8 mouse cellular contexts compared by ENCODE assay signal in the genomic region with DNA sequence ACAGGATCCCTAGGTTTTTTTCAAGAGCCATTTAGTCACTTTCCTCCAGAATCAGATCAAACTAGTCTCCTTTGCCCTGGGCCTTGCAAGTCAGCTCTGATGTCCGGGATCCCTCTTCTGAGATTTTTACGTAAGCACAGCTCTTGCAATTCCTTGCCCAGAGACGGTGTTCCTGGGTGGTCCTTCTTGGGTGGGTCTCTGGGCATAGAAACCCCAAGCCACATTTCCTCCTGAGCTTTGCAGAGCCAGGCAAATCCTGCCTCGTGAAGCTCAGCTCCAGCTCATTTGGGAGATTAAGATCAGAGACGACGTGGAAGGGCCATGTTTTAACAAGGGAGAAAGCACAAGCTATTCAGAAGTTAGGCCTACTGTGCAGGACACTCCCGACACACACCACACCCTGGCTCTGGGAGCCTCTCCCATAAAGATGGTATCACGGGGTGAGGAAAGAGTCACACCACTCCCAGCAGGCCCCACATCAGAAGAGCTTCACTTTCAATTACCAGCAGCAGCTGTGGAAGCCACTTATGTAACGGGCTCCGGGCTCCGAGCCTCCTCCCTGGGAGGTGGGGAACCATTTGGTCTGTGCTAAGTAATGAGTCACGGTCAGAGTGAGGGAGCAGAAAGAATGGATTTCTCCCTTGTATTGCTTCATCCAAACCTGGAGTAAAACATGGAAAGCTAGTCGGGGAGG.
DNase-seq lines count a peak whose midpoint lies in the region; ATAC-seq and TF ChIP-seq lines count a peak whose summit lies in the region.

No protein-coding gene starts in this region.

- no peak overlapping the region for H3K4me2 ChIP-seq in hindbrain, embryonic 13.5 days
- H3K4me2 ChIP-seq in midbrain, embryonic 11.5 days, result no peak overlapping the region
- no peak overlapping the region for H3K4me2 ChIP-seq in stomach, postnatal 0 days (replicated peaks; ENCODE audit: low read depth)

- DNase-seq in Muller cell, postnatal 12 days (ENCODE audit: inconsistent ontology term), result peak; percentile 98
- peak; percentile 52 for DNase-seq in cerebellum, adult 8-10 months
- DNase-seq in gastrocnemius, adult 2 months, result peak; percentile 89
- DNase-seq in left cerebral cortex, adult 2 months (ENCODE audit: extremely low spot score in 1 of 2, low spot score in 2 of 2), result peak; percentile 75
- peak; percentile 87 for DNase-seq in midbrain, embryonic 11.5 days (ENCODE audit: low spot score, missing footprints)
- DNase-seq in stomach, postnatal 0 days (ENCODE audit: low spot score), result peak; percentile 23

- no peak for TF ChIP-seq CTCF in gastrocnemius, adult 2 months (IDR thresholded peaks at IDR 0.05)
- no peak for TF ChIP-seq CTCF in left cerebral cortex, adult 2 months (IDR thresholded peaks at IDR 0.05)
- TF ChIP-seq CTCF in stomach, postnatal 0 days (IDR thresholded peaks at IDR 0.05; ENCODE audit: low read depth), result no peak

- H3K27me3 ChIP-seq in hindbrain, embryonic 13.5 days, result no peaks in the 10 kb centered on the region
- H3K27me3 ChIP-seq in midbrain, embryonic 11.5 days (ENCODE audit: control insufficient read depth, insufficient read depth, low read length), result no peaks in the 10 kb centered on the region
- no peaks in the 10 kb centered on the region for H3K27me3 ChIP-seq in stomach, postnatal 0 days (ENCODE audit: control insufficient read depth, insufficient read depth, low read length)

- ATAC-seq in hindbrain, embryonic 13.5 days (ENCODE audit: low FRiP score), result no peak
- no peak for ATAC-seq in midbrain, embryonic 11.5 days (ENCODE audit: low FRiP score)
- peak; percentile 91 for ATAC-seq in stomach, postnatal 0 days (ENCODE audit: low FRiP score, low TSS enrichment)
- ATAC-seq in activated CD4-positive, CD25-positive, alpha-beta regulatory T cell, adult 4 months, result no peak

- H3K36me3 ChIP-seq in hindbrain, embryonic 13.5 days, result no peaks in the 10 kb centered on the region
- no peaks in the 10 kb centered on the region for H3K36me3 ChIP-seq in midbrain, embryonic 11.5 days (ENCODE audit: control insufficient read depth, insufficient read depth, low read length)
- H3K36me3 ChIP-seq in stomach, postnatal 0 days (ENCODE audit: control insufficient read depth, insufficient read depth, low read length), result no peaks in the 10 kb centered on the region

- peak overlapping the region; percentile 78 for H3K27ac ChIP-seq in gastrocnemius, adult 2 months
- H3K27ac ChIP-seq in hindbrain, embryonic 13.5 days, result 0 out of 2 replicates have a peak overlapping the region, but pooled peaks have one; percentile 8
- peak overlapping the region; percentile 83 for H3K27ac ChIP-seq in left cerebral cortex, adult 2 months
- H3K27ac ChIP-seq in midbrain, embryonic 11.5 days (ENCODE audit: low read depth, low read length), result no peak overlapping the region
- peak overlapping the region; percentile 58 for H3K27ac ChIP-seq in stomach, postnatal 0 days (replicated peaks)

- intact Hi-C loops in gastrocnemius, adult 2 months (cut with DNase I), result no loop called here
- intact Hi-C loops in left cerebral cortex, adult 2 months (cut with DNase I), result no loop called here

- no peaks in the 10 kb centered on the region for H3K9me3 ChIP-seq in hindbrain, embryonic 13.5 days
- no peaks in the 10 kb centered on the region for H3K9me3 ChIP-seq in midbrain, embryonic 11.5 days (ENCODE audit: control insufficient read depth, low read length)
- no peaks in the 10 kb centered on the region for H3K9me3 ChIP-seq in stomach, postnatal 0 days (ENCODE audit: control insufficient read depth, low read length)

- WGBS in hindbrain, embryonic 13.5 days, result 39% methylated on average over 13 of the region's 13 CpGs
- 31% methylated on average over 13 of the region's 13 CpGs for WGBS in midbrain, embryonic 11.5 days
- 23% methylated on average over 13 of the region's 13 CpGs for WGBS in stomach, postnatal 0 days

- no peak overlapping the region for H3K4me3 ChIP-seq in gastrocnemius, adult 2 months
- H3K4me3 ChIP-seq in hindbrain, embryonic 13.5 days, result no peak overlapping the region
- H3K4me3 ChIP-seq in left cerebral cortex, adult 2 months, result no peak overlapping the region
- no peak overlapping the region for H3K4me3 ChIP-seq in midbrain, embryonic 11.5 days (ENCODE audit: low read depth, low read length)
- no peak overlapping the region for H3K4me3 ChIP-seq in stomach, postnatal 0 days (ENCODE audit: low read depth, low read length)

- TF ChIP-seq EP300 in stomach, postnatal 0 days (optimal IDR thresholded peaks at IDR 0.05), result no peak

- H3K4me1 ChIP-seq in hindbrain, embryonic 13.5 days (replicated peaks), result peaks cover 9% of the 10 kb centered on the region
- H3K4me1 ChIP-seq in midbrain, embryonic 11.5 days (ENCODE audit: control insufficient read depth, insufficient read depth, low read length), result no peaks in the 10 kb centered on the region
- no peaks in the 10 kb centered on the region for H3K4me1 ChIP-seq in stomach, postnatal 0 days (replicated peaks; ENCODE audit: control insufficient read depth, insufficient read depth)

- no peak overlapping the region for H3K9ac ChIP-seq in hindbrain, embryonic 13.5 days
- no peak overlapping the region for H3K9ac ChIP-seq in midbrain, embryonic 11.5 days (ENCODE audit: low read length)
- no peak overlapping the region for H3K9ac ChIP-seq in stomach, postnatal 0 days (ENCODE audit: low read length)

Comparison
In these comparisons a context has a peak if more than half of its experiments do, and no peak if none do; other contexts are left out.
1. DNase-seq: peak in every context shown above with its lines; median percentile 98 in Muller cell, postnatal 12 days; 89 in gastrocnemius, adult 2 months; 87 in midbrain, embryonic 11.5 days; 75 in left cerebral cortex, adult 2 months; 52 in cerebellum, adult 8-10 months; 23 in stomach, postnatal 0 days.